13 mouse cellular contexts compared by ENCODE assay signal in the genomic region with DNA sequence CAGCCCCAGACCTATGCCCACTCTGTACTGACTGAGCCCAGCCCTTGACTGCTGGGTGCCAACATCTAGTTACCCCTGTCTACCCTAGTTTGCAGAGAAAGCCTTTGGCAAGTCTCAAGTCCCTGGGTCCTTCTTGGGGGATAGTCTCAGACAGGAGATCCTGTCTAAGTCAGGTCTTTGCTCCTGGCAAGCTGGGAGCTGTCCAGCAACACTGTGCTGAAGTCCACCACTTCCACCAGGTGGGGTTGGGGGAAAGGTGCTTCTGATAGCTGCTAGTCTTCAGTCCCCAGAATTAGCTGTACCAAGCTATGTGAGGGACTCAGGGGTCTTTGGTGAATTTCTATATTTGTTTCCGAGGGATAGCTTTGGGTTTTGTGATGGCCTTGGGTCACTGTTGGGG. TPM values are rescaled to one million over a fixed set of nuclear protein-coding genes. Genes with fewer than 3 reads are reported as not detected.
DNase-seq lines count a peak whose midpoint lies in the region; ATAC-seq lines count a peak whose summit lies in the region.
"Had no signal": no experiment of that assay in that cellular context is flagged by ENCODE, and none has a peak within 500 bp of the region (broad histone marks: within the 10 kb centered on the region; RNA-seq: fewer than 3 reads in every experiment).

No protein-coding gene starts in this region.

- no peaks in the 10 kb centered on the region for H3K27me3 ChIP-seq in intestine, embryonic 14.5 days (replicated peaks; ENCODE audit: control insufficient read depth, insufficient read depth, low read length)
- H3K27me3 ChIP-seq in intestine, embryonic 16.5 days (replicated peaks; ENCODE audit: control insufficient read depth, insufficient read depth, low read length) = 0 out of 2 replicates have a peak, but pooled peaks cover 1% of the 10 kb centered on the region
- H3K27me3 ChIP-seq: hindbrain, embryonic 15.5 days had no signal

- no peak for ATAC-seq in intestine, embryonic 14.5 days (replicated peaks; ENCODE audit: low FRiP score, low TSS enrichment, low read depth)
- no peak for ATAC-seq in intestine, embryonic 16.5 days

- WGBS in intestine, embryonic 14.5 days = 79% methylated on average over 1 of the region's 1 CpGs
- WGBS in intestine, embryonic 16.5 days = 77% methylated on average over 1 of the region's 1 CpGs

- H3K4me2 ChIP-seq in intestine, embryonic 14.5 days (ENCODE audit: low read length) = no peak overlapping the region
- no peak overlapping the region for H3K4me2 ChIP-seq in intestine, embryonic 16.5 days (ENCODE audit: low read depth, low read length)
- H3K4me2 ChIP-seq: hindbrain, embryonic 15.5 days; liver, embryonic 15.5 days had no signal

- no peak overlapping the region for H3K4me3 ChIP-seq in intestine, embryonic 14.5 days (ENCODE audit: low read depth, low read length)
- H3K4me3 ChIP-seq in intestine, embryonic 16.5 days (ENCODE audit: low read length) = no peak overlapping the region
- H3K4me3 ChIP-seq: heart, embryonic 10.5 days; hindbrain, embryonic 15.5 days; liver, embryonic 15.5 days; midbrain, embryonic 10.5 days had no signal

- no peak overlapping the region for H3K27ac ChIP-seq in intestine, embryonic 14.5 days (ENCODE audit: low read depth)
- no peak overlapping the region for H3K27ac ChIP-seq in intestine, embryonic 16.5 days (ENCODE audit: low read length)
- H3K27ac ChIP-seq: heart, embryonic 10.5 days; hindbrain, embryonic 15.5 days; liver, embryonic 15.5 days; midbrain, embryonic 10.5 days had no signal

- no peak overlapping the region for H3K9ac ChIP-seq in intestine, embryonic 14.5 days (ENCODE audit: low read length)
- H3K9ac ChIP-seq in intestine, embryonic 16.5 days (ENCODE audit: low read depth, low read length) = no peak overlapping the region
- H3K9ac ChIP-seq: hindbrain, embryonic 15.5 days; liver, embryonic 15.5 days had no signal

- peak; percentile 75 for DNase-seq in intestine, embryonic 14.5 days (ENCODE audit: low spot score)
- DNase-seq in thymus, postnatal 0 days (ENCODE audit: low spot score) = peak; percentile 18
- no peak for DNase-seq in thymus, adult 18-20 months
- peak; percentile 47 for DNase-seq in embryo, embryonic 11 days
- peak; percentile 11 for DNase-seq in yolk sac, embryonic 10.5 days (ENCODE audit: low spot score)
- DNase-seq in urinary bladder, postnatal 4 days (ENCODE audit: low spot score in 2 of 2) = no peak
- no peak for DNase-seq in spleen, postnatal 14 days (ENCODE audit: low spot score in 2 of 2)
- DNase-seq: thymus, postnatal 36 days had no signal

- no peaks in the 10 kb centered on the region for H3K36me3 ChIP-seq in intestine, embryonic 14.5 days (ENCODE audit: control insufficient read depth, insufficient read depth, low read length)
- no peaks in the 10 kb centered on the region for H3K36me3 ChIP-seq in intestine, embryonic 16.5 days (ENCODE audit: control insufficient read depth, insufficient read depth, low read length)
- H3K36me3 ChIP-seq: heart, embryonic 10.5 days; hindbrain, embryonic 15.5 days; liver, embryonic 15.5 days had no signal

- no peaks in the 10 kb centered on the region for H3K4me1 ChIP-seq in intestine, embryonic 14.5 days (replicated peaks; ENCODE audit: control insufficient read depth, insufficient read depth, low read length)
- H3K4me1 ChIP-seq in intestine, embryonic 16.5 days (ENCODE audit: control insufficient read depth, insufficient read depth, low read length) = no peaks in the 10 kb centered on the region
- H3K4me1 ChIP-seq: heart, embryonic 10.5 days; liver, embryonic 15.5 days had no signal

- H3K9me3 ChIP-seq in intestine, embryonic 14.5 days (ENCODE audit: control insufficient read depth, low read length) = no peaks in the 10 kb centered on the region
- H3K9me3 ChIP-seq in intestine, embryonic 16.5 days (ENCODE audit: control insufficient read depth, low read length) = no peaks in the 10 kb centered on the region
- H3K9me3 ChIP-seq: heart, embryonic 10.5 days; hindbrain, embryonic 15.5 days; liver, embryonic 15.5 days; midbrain, embryonic 10.5 days had no signal

RNA-seq across cellular contexts. Expression of a gene that starts 9.6 kb away (rescaled TPM):
- 2.1 and 2.2 TPM in 2 replicates for polyA plus RNA-seq in intestine, embryonic 14.5 days (2014; fragmentation: Nextera tagmentation; extraction: Ambion mirVana)
- 0.98 and 1.3 TPM in 2 replicates for polyA plus RNA-seq in intestine, embryonic 16.5 days (2015; fragmentation: Nextera tagmentation; extraction: Ambion mirVana)
- polyA plus RNA-seq in thymus, postnatal 0 days (2015; fragmentation: Nextera tagmentation; extraction: Ambion mirVana) = 0.32 and 0.57 TPM in 2 replicates

RNA-seq across cellular contexts. Expression of a gene that starts 40.8 kb away (rescaled TPM):
- 47.4 and 48.1 TPM in 2 replicates for polyA plus RNA-seq in intestine, embryonic 14.5 days (2014; fragmentation: Nextera tagmentation; extraction: Ambion mirVana)
- polyA plus RNA-seq in intestine, embryonic 16.5 days (2015; fragmentation: Nextera tagmentation; extraction: Ambion mirVana) = 51.1 and 55.5 TPM in 2 replicates
- polyA plus RNA-seq in thymus, postnatal 0 days (2015; fragmentation: Nextera tagmentation; extraction: Ambion mirVana) = 50.6 and 51.6 TPM in 2 replicates

Comparison
In these comparisons a context has a peak if more than half of its experiments do, and no peak if none do; other contexts are left out.
1. DNase-seq: peak in intestine, embryonic 14.5 days (single experiment), thymus, postnatal 0 days (single experiment), embryo, embryonic 11 days (single experiment) and yolk sac, embryonic 10.5 days (single experiment); none in thymus, adult 18-20 months (0 of 2), urinary bladder, postnatal 4 days (0 of 2) and spleen, postnatal 14 days (0 of 2).